Mouse (Mus musculus): ENCODE results near the gene Prkar2a.

The Prkar2a gene

DNA sequence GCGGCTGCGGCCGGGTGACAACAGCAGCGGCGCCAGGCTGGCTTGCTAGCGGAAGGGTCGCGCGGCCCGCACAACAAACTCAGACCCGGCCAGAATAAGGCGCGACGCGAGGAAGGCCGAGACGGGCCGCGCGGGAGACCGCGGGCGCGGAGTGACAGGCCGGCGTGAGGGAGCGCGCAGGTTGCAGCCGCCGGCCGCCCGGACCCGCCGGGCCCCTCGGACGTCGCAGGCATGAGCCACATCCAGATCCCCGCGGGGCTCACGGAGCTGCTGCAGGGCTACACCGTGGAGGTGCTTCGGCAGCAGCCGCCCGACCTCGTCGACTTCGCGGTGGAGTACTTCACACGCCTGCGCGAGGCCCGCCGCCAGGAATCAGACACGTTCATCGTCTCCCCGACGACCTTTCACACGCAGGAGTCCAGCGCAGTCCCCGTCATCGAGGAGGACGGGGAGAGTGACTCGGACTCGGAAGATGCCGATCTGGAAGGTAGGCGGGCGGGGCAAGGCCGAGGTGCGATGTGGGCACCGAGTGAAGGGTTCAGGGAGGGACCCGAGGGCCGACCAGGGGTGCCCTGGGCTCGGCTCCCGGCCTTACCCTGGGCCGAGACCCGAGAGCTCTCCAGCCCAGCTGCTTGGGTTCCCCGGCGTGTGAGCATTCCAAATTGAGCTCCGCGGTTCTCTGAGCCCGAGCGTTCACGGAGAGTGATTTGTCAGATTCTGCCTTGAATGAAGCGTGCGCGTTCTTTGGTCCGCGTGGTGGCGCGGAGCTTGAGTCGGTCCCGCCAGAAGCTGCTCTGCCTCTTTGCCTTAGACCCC is 3.3 kb downstream of the Prkar2a start:
- WGBS: under 1% methylated on average over 92 of the region's 92 CpGs

DNA sequence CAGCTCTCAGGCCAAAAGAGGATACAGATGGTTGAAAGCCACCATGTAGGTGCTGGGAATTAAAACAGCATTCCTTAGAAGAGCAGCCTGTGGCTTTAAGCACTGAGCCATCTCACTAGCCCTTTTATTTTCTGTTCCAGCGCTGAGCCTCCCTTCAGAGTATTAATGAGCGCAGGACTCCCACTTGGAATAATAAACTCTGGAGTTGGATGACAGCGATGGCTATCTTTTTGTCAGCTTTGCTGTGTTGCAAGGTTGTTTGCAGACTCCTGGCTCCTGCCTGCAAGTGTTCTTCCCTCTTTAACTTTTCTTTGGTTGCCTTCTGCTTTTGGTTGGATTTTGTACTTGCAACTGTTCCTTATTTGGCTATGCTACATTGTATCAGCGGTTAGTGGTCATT is 4.8 kb downstream of the Prkar2a start:
- WGBS: 48% methylated on average over 4 of the region's 4 CpGs

DNA sequence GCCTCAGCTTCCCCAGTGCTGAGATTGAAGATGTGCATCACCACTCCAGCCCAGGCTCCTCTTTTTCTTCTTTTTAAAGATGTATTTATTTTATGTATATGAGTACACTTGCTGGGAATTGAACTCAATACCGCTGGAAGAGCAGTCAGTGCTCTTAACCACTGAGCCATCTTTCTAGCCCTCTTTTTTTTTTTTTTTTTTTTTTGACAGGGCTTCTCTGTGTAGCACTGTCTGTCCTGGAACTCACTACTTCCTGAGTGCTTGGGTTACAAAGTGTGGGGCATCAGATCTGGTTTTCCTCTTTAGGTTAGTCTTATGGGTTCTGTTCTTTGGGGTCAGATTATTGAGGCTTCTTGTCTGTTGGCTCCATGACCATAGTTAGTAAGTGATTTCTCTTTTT is 5.4 kb downstream of the Prkar2a start:
- 85% methylated on average over 1 of the region's 1 CpGs for WGBS

DNA sequence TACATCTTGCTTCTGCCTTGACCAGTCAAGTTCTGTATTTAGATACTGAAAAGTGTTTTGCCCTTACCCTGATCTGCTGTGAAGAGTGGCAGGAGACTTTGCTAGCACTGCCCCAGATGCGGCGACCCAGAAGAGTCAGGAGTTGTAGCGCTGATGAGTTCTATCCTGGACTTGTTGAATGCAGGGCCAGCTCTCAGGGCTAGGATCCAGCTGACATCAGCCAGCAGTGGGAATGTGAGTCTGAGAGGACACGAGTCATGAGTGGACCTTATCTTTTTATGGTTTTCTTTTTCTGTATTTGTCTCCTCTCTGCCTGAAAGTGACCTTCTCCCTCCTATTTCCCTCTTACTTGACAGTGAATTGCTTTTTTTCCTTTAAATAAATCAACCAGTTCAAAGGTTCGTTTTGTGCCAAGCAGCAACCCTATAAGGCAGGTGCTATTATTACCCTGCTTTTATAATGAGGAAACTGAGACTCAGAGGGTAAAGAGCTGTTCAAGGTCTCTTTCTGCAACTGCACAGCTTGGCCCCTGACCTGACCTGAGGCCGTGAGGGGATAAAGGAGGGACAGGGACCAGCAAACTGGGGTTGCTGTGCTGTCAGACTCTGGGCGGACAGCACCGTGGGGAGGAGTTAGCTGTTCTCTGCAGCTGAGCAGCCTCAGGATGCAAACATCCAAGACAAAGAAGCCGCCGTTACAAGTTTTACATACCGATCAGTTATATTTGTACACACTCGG is 14.4 kb downstream of the Prkar2a start:
- 46% methylated on average over 12 of the region's 12 CpGs for WGBS

DNA sequence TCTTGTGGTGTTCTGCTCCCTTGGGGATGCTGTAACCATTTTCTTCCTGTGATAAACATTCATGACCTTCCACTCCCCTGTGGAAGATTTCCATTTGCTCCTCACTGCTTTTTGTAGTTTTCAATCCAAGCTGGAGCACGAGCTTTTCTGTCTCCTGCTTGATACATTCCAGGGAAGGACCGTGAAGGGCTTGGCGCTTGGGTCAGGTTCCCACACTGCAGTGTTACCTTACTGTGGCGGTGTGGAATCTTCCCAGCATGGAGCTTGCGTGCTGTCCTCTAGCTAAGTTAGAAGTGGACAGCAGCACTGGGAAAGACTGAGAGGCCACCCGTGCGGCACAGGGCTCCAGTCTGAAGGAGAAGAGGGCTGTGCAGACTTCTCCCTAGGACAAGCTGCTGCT is 15.5 kb downstream of the Prkar2a start:
- WGBS: 73% methylated on average over 7 of the region's 7 CpGs

DNA sequence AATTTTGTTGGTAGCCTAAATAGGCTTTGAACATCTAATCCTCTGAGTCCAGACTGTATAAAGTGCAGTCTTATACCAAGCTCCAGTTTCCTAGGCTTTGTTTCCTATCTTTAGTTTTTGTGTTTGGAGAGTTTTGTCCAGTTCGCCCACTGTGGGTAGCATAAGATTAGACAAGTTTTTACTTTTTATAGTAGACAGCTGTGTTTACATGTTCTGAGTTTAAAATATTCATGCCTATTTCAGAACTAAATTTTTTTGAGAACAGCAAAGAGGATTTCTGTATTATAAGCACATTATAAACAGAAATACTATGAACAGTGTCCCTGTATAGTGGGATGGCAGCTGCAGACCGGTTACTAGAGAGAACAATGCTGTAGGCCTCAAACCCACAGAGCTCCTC is 18.1 kb downstream of the Prkar2a start:
- WGBS: 42% methylated on average over 2 of the region's 2 CpGs

DNA sequence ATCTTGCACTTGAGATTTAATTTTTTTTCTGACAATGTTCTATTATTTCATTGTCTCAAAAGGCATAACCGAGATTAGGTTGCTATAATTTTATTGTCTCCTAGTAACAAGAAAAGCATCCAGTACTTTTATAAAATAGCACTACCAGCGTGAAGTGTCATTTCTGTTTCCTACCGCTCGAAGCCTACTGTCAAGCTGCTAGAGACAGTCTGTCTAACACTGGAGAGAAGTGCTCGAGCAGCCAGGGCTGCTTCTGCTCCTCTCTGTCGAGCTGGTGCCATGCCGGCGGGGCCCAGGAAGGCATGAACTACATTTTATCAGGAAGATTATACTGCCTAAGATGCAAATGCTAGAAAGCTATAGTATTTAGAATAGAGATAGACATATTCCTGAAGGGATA is 19.7 kb downstream of the Prkar2a start:
- WGBS: 64% methylated on average over 8 of the region's 8 CpGs

DNA sequence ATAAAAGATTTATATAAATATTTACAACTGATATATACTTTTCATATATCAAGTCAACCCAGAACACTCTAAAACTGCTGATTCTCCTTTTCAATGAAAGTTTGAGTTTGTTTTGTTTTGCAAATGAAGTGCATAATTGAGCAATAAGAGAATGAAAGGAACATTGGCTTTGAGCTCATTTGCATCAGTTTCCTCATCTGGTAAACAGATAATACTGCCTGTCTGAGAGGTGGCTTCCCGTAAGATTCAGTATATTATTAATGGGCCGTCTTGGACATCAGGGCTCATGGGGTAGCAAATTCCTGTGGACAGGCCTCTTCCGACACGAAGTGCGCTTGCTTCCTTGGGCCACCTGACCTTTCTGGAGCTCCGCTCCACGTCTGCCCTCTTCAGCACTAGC is 21.7 kb downstream of the Prkar2a start:
- WGBS: 84% methylated on average over 7 of the region's 7 CpGs

DNA sequence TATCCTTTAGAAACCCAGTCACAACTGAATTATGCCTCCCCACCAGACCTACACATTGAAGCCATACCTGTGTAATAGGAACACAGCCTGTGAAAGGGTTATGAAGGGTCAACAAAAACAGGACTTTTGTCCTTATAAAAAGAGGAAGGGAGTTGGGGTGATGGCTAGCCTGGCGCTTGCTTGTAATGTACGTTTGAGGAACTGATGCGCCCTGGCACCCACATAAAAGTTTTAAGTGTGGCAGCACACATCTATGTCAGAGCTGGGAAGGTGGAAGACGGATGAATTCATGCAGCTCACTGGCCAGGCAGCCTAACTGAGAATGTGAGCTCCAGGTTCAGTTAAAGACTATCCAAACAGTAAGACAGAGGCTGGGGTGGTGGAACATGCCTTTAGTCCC is 27.1 kb downstream of the Prkar2a start:
- WGBS: 88% methylated on average over 4 of the region's 4 CpGs

DNA sequence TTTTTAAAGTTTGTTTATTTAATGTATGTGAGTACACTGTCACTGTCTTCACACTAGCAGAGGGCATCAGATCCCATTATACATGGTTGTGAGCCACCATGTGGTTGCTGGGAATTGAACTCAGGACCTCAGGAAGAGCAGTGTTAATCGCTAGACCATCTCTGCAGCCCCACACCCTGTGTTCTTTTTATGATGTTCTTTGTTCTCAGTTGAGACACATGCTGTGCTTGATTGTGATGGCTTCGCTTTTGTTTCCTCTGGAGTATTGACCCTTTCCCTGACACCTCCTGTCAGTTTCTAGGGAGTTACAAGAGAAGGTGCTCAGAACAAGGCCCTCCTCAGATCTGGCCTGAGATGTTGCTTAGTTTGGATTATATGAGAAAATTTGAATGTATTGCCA is 34.6 kb downstream of the Prkar2a start:
- 45% methylated on average over 2 of the region's 2 CpGs for WGBS

DNA sequence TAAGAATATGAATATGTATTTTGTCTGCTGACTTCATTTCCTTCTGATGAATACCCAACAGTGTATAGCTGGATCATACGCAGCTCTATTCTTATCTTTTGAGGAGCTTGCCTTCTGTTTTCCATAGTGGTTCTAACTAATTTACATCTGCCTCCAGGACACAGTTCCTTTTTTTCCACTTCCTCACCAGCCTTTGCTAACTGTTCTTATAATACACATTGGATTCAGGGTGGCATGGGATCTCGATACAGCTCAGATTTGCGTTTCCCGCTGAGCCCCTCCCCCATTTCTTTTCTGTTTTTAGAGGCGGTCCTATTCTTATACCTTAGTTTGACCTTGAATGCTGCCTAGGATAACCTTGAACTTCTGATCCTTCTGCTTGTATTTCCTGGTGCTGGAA is 37.0 kb downstream of the Prkar2a start:
- WGBS: 52% methylated on average over 5 of the region's 5 CpGs

DNA sequence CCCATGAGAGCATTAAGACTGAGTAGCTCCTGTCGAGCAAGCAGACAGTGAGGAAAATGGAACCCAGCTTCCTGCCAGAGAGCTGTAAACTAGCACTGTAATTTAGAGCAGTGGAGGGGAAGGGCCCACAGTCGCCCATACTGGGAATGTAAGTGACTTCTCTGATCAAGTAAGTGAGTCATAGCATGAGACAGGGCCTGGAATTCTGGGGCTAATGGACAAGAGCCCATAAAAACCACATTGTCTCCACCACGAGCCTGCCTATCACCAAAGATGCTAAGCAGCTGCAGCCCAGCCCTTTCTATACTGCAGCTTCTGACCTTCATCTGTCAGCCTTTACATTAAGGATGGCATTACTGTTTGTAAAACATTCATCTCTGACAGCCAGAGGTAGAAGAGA is 50.1 kb downstream of the Prkar2a start:
- 48% methylated on average over 3 of the region's 3 CpGs for WGBS

DNA sequence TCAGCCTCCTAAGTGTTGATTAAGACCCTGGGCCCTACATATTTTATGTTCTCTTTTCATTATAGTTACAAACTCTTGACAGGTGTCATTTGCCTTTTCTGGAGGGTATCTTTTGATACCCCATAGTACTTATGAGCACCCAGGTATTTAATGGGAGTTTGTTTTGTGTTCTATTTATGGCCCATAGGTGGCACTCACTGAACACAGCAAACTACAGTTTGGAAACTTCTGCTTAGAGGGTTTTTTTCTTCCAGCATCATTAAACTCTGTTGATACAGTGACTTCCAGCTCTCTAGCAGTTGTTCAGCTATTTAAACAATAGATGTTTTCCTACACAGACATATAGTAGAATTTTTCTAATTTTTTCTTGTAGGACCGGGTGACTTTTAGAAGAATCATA is 50.9 kb downstream of the Prkar2a start:
- WGBS: 92% methylated on average over 1 of the region's 1 CpGs

DNA sequence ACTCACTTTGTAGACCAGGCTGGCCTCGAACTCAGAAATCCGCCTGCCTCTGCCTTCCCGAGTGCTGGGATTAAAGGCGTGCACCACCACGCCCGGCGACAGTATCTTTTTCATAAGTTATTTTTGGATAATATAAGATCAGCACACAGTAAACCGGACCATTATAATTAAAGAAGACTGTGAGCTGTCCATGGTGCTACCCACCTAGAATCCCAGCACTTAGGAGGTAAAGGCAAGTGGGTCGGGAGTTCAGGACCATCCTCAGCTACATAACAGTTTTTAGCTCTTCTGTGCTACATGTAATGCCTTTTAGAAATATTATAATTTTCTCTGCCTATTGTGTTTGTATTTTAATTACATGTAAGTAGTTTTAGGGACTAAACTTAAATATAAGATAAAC is 52.9 kb downstream of the Prkar2a start:
- WGBS: 91% methylated on average over 9 of the region's 9 CpGs

DNA sequence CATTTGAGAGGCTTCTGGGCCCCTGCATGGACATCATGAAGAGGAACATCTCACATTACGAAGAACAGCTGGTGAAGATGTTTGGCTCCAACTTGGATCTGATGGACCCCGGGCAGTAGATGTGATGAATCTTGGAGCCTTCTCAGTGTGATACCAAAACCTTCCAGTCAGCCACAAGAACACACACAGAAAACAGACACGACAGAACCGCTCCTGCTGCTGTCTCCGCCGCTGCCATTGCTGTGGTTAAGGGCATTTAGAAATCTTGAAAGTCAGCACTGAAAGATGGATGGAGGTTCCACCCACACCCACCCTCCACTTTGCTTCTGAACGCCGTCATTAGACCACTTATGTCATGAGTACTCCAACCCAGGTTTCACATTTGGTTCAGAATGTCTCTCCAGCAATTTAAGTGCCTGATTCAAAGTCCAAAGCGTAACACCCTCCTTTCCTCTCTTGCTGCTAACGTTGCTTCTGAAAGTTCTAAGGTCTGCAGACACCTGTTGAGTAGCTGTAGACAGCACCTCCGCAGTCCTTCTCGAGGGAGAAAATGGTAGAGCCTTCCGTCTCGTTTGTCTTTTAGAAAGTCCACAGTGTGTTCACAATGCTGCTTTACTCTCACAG is 57.9 kb downstream of the Prkar2a start:
- 91% methylated on average over 14 of the region's 14 CpGs for WGBS

DNA sequence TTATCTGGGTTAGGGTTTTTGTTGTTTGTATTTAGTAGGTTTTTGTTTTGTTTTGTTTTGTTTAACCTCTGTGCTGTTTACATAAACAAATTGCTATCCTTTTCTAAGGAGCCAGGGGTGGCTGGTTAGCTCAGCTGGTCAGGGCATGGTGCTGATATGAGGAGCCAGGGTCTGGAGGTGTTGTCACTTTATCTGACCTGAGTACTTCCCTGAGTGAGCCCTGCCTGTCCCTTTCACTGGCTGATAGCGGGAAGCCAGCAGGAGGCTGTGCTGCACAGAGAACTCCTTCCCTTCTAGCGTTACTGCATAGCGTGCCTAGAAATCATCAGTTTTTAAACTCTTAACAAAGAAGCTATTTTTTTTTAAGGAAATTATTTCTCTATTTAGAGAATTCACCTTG is 58.6 kb downstream of the Prkar2a start:
- WGBS: 86% methylated on average over 3 of the region's 3 CpGs

DNA sequence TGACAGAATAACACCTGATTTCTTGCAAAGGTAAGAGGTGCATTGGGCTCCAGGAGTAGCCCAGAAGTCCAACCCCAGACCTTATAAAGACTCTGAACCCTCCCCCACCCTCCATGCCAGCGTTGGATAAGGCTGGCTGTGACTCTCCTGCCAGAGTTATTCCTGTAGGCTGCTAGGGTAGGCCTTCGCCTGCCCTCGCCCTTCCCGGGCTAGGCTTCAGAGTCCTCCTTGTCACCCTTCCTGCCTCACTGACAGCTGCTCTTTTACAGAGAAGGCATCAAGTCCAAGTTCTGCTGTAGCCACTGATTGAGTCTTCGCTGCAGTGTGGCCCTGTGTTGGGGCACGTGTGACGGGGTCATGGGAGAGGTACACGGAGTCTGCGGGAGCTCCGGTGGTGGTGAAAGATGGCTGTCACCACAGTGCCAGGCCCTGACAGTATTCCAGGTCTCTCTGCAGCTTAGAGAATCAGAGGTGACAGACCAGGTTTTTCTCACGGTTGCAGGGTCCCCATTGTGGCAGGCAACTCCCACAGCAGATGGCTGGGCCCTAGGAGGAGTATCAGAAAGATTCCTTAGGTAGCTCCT is 59.6 kb downstream of the Prkar2a start:
- 80% methylated on average over 11 of the region's 11 CpGs for WGBS

DNA sequence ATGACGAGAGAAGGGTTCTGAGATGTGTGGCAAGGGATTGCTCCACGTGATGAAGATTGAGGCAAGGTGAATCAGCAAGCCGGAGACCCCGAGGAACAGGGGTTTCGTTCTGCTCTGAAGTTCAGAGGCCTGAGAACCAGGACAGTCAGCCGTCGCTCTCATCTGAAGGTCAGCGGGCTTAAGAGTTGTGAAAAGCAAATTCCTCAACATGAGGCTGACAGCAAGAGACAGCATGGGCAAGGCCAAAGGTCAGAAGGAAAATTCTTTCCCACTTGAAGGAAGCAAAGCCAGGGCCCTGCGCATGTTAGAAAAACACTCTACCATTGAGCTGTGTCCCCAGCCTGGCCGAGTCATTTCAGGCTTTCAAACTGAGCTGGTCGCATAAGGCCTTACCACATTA is 61.5 kb downstream of the Prkar2a start:
- 89% methylated on average over 11 of the region's 11 CpGs for WGBS

DNA sequence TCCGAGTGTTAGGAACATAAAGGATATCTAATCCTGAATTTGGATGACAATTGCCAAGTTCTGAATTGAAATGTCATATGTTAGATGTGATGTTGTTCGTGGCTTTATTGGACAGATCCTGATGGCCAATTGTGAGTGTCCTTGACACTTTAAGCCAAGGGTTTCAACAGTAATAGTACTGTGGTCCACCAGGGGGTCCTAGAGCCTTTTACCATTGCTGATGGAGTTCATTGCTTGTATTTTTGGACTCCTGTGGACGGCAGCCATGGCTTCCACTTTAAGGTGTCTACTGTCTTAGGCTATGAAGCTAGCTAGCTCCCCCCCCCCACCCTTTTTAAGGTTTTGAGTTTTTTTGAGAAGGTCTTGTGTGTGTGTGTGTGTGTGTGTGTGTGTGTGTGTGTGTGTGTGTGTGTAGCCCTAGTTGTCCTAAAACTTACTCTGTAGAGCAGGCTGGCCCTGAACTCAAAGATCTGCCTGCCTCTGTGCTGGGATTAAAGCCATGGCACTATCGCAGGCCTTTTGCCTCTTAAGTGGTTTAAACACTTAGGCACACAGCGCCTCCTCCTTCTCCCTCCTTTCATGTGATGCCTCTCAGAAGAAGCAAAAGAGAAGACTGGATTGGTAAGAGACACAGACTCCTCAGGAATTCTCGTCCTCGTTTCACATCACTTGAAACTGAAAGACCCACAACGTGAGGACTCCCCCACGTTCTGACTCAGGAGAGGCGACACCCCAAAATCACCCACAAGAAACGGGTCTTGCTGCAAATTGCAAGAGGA is 63.2 kb downstream of the Prkar2a start:
- 63% methylated on average over 11 of the region's 11 CpGs for WGBS

DNA sequence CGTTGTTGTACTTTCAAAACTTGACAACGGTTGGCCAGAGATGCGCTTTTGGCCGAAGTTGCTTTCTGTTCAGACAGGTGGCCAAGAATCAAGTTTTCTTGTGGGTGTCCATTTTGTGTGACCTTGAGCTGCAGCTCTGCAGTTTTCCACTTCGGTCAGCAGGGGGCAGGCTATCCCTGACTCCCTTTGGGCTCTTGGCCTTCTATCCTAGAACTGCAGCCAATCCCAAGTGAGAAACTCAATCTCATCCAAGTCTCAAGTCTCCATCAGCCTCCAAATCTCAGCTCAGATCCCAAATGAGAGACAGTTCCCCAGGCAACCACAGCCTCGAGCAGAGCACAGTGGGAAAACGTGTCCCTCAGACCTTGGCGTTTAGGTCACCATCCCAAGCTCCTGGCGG is 64.2 kb downstream of the Prkar2a start:
- WGBS: 43% methylated on average over 9 of the region's 9 CpGs

DNA sequence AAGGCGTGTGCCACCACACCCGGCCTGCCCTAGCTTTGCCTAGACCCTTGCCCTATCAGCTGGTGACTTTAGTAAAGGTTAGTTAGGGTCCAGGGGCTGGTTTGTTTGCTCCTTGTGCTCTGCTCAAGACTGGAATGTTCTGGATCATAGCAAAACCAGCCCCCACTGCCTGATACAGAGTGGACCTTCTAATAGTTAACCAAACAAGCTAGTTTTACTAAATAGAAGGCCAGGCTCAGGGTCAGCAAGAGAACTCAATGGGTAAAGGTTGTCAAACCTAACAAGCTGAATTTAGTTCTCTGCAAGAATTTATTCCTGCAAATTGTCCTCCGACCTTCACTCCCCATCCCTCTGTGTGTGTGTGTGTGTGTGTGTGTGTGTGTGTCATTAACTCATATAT is 64.9 kb downstream of the Prkar2a start:
- 90% methylated on average over 3 of the region's 3 CpGs for WGBS

DNA sequence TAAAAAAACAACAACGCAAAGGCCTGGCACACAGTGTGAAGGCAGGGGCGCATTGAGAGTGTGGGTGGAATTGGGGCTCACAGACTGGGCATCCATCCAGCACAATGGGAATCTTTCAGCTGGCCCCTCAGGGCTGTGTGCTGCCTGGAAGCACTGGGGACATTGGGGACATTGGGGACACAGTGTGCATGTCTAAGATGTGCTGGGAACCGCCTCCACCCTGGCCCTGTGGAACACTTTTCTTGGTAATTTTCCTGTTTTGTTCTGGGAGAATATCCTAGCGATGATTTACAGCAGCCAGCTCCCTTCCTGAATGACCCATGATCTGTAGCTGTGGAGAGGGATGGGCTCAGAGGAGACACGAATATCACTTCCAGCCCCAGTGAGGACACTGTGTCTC is 65.3 kb downstream of the Prkar2a start:
- WGBS: 45% methylated on average over 5 of the region's 5 CpGs

Measured in cerebral cortex, adult 2 months (tissue).